Mouse (Mus musculus) forebrain, embryonic 15.5 days (tissue): ENCODE data around the gene Bcar1. TPM values are rescaled to one million over a fixed set of nuclear protein-coding genes. Genes with fewer than 3 reads are reported as not detected.

Experiments
- ATAC-seq: fragments of 200-750 bp; cut with Nextera tagmentation; replicated peaks from 2 replicates; pipeline ENCODE4 v1.8.0; 2017; ENCODE audit warnings: mild to moderate bottlenecking, moderate TSS enrichment, moderate library complexity
- H3K27ac ChIP-seq: fragments of 300-500 bp; sonication (generic); replicated peaks from 2 replicates; pipeline ENCODE4 v1.5.1; 2015; ENCODE audit warnings: mild to moderate bottlenecking, inconsistent platforms
- H3K27me3 ChIP-seq: fragments of 300-500 bp; sonication (generic); 2 replicates; pipeline ENCODE4 v1.6.1; 2015; ENCODE audit warnings: inconsistent platforms
- H3K36me3 ChIP-seq: fragments of 300-500 bp; sonication (generic); 2 replicates; pipeline ENCODE4 v1.6.1; 2015; ENCODE audit warnings: mild to moderate bottlenecking, inconsistent platforms
- H3K4me1 ChIP-seq: fragments of 300-500 bp; sonication (generic); 2 replicates; pipeline ENCODE4 v1.6.1; 2015; ENCODE audit warnings: inconsistent platforms
- H3K4me2 ChIP-seq: fragments of 300-500 bp; sonication (generic); replicated peaks from 2 replicates; pipeline ENCODE4 v1.6.1; 2015; ENCODE audit warnings: mild to moderate bottlenecking, inconsistent platforms
- H3K4me3 ChIP-seq: fragments of 300-500 bp; sonication (generic); 2 replicates; pipeline ENCODE4 v1.5.1; 2015; ENCODE audit warnings: mild to moderate bottlenecking, inconsistent platforms
- H3K9ac ChIP-seq: fragments of 300-500 bp; sonication (generic); replicated peaks from 2 replicates; pipeline ENCODE4 v1.6.1; 2015; ENCODE audit warnings: mild to moderate bottlenecking, inconsistent platforms
- H3K9me3 ChIP-seq: fragments of 300-500 bp; sonication (generic); 2 replicates; pipeline ENCODE4 v1.6.1; 2016; ENCODE audit warnings: inconsistent platforms
- WGBS: fragments of 180-500 bp; shearing (Covaris S2); methylation state at CpG from one replicate; pipeline ENCODE4 v1.1.7; 2015; ENCODE audit warnings: mixed read lengths; 5-methylcytosine and 5-hydroxymethylcytosine counted together
- polyA plus RNA-seq: library from polyadenylated mRNA; unstranded; fragments of >200 nt; fragmentation: Nextera tagmentation; extraction: Ambion mirVana; gene quantifications from 2 replicates; pipeline ENCODE4 v1.2.1, GENCODE M21; 2015

Bcar1 gene
- polyA plus RNA-seq, 1 experiment from 2014 or later = 51.8 TPM

DNA sequence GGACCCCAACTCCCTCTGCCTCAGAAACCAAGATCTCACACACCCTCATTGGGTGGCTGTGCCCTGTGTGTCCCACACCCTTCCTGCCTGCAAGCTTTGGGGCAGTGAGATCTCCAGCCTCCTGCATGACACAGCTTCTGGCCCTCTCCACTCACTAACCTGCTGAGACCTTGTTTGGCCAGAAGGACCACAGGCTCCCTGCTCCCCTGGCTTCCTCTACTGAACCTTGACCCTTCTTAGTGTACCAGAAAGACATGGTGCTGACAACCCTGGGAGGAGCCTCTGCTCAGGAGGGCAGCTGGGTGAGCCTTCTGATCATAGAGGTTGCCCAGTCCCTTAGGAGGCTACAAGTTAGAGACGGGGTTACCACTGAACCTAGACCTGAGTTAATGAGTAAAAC lies 34.4 kb downstream of the Bcar1 start:
- Histone ChIP-seq H3K4me2 (no peak overlapping the region), H3K9me3 (no peaks in the 10 kb centered on the region), H3K27me3 (no peaks in the 10 kb centered on the region), H3K4me1 (no peaks in the 10 kb centered on the region), H3K36me3 (peaks cover 44% of the 10 kb centered on the region), H3K4me3 (no peak overlapping the region), H3K9ac (no peak overlapping the region), H3K27ac (no peak overlapping the region)
- 96% methylated on average over 1 of the region's 1 CpGs for WGBS
- ATAC-seq = no peak

DNA sequence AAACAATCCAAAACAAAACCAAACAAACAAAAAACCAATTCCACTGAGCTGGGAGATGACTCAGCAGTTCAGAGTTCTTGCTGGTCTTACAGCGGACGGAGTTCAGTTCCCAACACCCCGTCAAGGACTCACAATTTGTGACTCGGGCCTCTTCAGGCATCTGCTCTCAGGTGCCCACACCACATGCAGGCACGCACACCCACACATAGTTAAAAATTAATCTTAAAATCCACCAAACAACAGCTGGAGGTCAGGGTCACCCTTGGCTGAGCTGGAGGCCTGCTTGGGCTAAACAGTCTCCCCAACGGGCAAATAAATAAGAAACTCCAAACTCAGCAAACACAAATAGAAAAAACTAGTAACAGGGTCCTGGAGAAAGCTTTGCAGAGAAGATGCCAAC lies 35.3 kb downstream of the Bcar1 start:
- Histone ChIP-seq H3K4me3 (no peak overlapping the region), H3K27ac (no peak overlapping the region), H3K4me1 (no peaks in the 10 kb centered on the region), H3K9ac (no peak overlapping the region), H3K4me2 (no peak overlapping the region), H3K9me3 (no peaks in the 10 kb centered on the region), H3K36me3 (peaks cover 36% of the 10 kb centered on the region), H3K27me3 (no peaks in the 10 kb centered on the region)
- 92% methylated on average over 6 of the region's 6 CpGs for WGBS
- ATAC-seq = no peak

DNA sequence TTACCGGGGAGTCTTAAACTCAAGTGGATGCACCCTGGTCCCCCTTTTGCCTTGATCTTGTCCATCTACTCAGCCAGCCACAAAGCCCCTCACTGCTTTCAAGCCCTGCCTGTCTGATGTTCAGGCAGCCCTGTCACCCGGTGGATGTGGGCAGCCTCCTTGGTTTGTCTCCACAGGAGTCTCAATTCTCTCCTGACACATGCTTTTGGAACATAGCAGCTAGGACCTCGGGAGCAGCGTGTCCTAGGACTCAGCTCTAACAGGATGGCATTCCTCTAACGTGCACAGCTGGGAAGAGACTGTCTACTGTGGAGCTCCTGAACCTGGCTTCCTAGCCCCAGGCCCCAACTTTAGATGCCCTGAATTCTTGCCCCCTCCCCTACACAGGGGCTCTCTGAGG lies 37.9 kb downstream of the Bcar1 start:
- Histone ChIP-seq H3K4me3 (no peak overlapping the region), H3K4me2 (no peak overlapping the region), H3K36me3 (peaks cover 18% of the 10 kb centered on the region), H3K27ac (no peak overlapping the region), H3K9ac (no peak overlapping the region), H3K27me3 (no peaks in the 10 kb centered on the region), H3K4me1 (no peaks in the 10 kb centered on the region), H3K9me3 (no peaks in the 10 kb centered on the region)
- WGBS = 71% methylated on average over 5 of the region's 5 CpGs
- ATAC-seq = no peak

DNA sequence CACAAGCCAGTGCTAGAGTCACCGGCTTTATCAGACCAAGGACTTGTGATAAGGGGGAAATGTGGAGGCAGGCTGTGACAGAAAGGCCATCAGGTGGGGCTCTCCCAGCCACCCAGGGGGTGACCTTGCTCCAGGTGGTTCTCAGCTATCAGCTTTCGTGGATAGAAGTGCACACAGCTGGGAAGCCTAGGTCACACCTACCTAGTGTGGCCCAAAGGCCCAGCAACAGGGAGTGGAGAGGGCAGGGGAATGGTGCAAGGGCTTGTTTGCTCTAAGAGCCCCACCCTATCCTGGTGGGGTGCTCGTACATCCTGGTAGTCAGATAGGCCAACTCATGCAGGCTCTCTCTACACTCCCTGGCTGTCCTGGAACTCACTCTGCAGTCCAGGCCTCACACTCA lies 38.4 kb downstream of the Bcar1 start:
- ATAC-seq = no peak
- Histone ChIP-seq H3K4me3 (no peak overlapping the region), H3K27ac (no peak overlapping the region), H3K27me3 (no peaks in the 10 kb centered on the region), H3K9ac (no peak overlapping the region), H3K4me1 (no peaks in the 10 kb centered on the region), H3K9me3 (no peaks in the 10 kb centered on the region), H3K4me2 (no peak overlapping the region), H3K36me3 (peaks cover 13% of the 10 kb centered on the region)
- 80% methylated on average over 3 of the region's 3 CpGs for WGBS

DNA sequence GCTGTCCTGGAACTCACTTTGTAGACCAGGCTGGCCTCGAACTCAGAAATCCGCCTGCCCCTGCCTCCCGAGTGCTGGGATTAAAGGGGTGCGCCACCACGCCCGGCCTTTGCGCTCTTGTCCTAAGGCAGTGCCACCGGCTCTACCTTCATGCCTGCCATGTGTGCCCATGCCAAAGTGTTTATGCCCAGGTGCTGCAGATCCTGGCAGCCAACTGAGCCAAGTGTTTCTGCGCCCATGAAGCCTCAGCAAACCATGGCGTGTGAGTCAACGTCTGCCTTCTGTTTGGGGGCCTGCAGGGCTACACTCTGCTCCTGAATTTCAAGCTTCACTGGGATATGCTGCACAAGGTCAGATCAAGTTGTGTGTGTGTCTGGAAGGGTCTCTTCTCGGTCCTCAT lies 39.0 kb downstream of the Bcar1 start:
- Histone ChIP-seq H3K9ac (no peak overlapping the region), H3K27ac (no peak overlapping the region), H3K9me3 (no peaks in the 10 kb centered on the region), H3K36me3 (peaks cover 7% of the 10 kb centered on the region), H3K4me2 (no peak overlapping the region), H3K4me3 (no peak overlapping the region), H3K4me1 (no peaks in the 10 kb centered on the region), H3K27me3 (no peaks in the 10 kb centered on the region)
- 85% methylated on average over 12 of the region's 12 CpGs for WGBS
- ATAC-seq = no peak

DNA sequence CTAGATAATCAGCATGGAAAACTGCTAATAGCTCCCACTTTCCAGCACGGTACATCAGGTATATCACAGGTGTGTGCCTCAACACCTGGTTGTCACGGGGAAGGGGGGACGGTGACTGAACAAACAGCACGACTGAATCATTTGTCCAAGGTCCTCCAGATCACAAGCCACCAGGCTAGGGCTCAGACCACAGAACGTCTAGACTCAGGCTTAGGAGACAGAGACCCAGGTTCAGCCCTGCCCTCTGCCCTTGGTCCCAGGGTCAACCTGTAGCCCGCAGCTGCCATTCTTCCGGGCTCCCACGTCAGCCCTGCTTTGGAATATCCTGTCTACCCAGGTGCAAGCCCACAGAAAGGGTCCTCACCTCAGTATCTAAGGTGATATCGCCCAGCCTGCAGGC lies 42.2 kb downstream of the Bcar1 start:
- Histone ChIP-seq H3K27ac (no peak overlapping the region), H3K27me3 (no peaks in the 10 kb centered on the region), H3K9ac (no peak overlapping the region), H3K9me3 (no peaks in the 10 kb centered on the region), H3K4me3 (no peak overlapping the region), H3K4me1 (no peaks in the 10 kb centered on the region), H3K4me2 (no peak overlapping the region), H3K36me3 (no peaks in the 10 kb centered on the region)
- WGBS = 88% methylated on average over 9 of the region's 9 CpGs
- ATAC-seq = no peak

DNA sequence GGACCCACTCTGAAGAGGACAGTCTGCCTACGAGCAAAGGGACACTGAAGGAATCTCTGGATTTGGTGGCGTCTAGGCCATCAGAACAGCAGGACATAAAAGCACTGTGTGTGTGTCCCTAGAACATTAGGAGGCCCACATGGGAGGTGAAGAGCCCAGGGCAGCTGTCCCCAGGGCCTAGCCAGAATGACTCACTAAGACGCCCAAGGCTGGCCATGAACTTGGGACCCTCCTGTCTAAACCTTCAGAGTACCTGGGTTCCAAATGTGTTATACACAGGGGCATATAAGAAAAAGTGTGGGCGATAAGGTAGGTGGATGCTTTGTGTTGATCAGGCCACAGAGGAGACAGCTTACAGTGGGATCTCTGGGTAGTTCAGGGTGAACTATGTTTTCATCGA lies 42.9 kb downstream of the Bcar1 start:
- H3K4me1 ChIP-seq = no peaks in the 10 kb centered on the region
- H3K36me3 ChIP-seq = no peaks in the 10 kb centered on the region
- H3K9me3 ChIP-seq = no peaks in the 10 kb centered on the region
- no peak overlapping the region for H3K27ac ChIP-seq
- H3K9ac ChIP-seq = no peak overlapping the region
- ATAC-seq = no peak
- H3K4me2 ChIP-seq = no peak overlapping the region
- no peaks in the 10 kb centered on the region for H3K27me3 ChIP-seq
- H3K4me3 ChIP-seq = no peak overlapping the region
- WGBS = 92% methylated on average over 5 of the region's 5 CpGs

DNA sequence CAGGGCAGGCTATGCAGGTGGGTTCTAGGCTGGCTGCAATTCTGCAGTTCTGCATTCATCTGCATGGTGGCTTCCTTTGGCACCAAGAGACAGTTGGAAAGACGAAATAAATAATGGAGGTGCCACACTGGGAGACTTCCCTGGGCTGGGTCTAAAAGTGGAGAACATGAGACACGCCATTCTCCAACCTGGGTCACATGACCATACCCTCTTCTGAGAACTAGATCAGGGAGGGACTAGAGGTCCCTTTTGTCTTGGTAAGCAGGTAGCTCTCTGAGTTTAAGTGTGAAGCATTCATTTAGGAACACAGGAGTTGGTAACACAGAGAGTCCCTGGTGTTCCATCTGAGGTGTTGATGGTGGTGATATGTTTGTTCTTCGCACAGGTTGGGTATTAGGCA lies 43.4 kb downstream of the Bcar1 start:
- WGBS = 82% methylated on average over 3 of the region's 3 CpGs
- H3K27ac ChIP-seq = no peak overlapping the region

DNA sequence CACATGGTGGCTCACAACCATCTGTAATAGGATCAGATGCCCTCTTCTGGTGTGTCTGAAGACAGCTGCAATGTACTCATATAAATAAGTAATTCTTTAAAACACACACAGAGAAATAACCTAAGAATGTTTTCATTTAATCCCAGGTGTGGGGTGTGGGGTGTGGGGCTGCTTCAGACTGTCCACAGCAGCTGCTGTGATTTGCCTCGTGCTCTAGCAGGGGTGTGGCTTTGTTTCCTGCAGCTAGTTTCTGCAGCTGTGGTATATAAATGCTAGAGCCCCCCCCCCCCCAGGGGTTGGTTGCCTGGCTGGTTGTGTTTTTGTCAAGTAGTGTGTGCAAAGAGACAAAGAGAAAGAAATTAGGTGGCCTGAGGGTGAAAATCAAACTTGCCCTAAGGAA lies 44.6 kb downstream of the Bcar1 start:
- ATAC-seq = no peak
- Histone ChIP-seq H3K27ac (no peak overlapping the region), H3K9me3 (no peaks in the 10 kb centered on the region), H3K4me2 (no peak overlapping the region), H3K9ac (no peak overlapping the region), H3K4me1 (no peaks in the 10 kb centered on the region), H3K4me3 (no peak overlapping the region), H3K27me3 (no peaks in the 10 kb centered on the region), H3K36me3 (no peaks in the 10 kb centered on the region)
- WGBS = 4% methylated on average over 1 of the region's 1 CpGs

More for the DNA sequence above, 43.4 kb downstream of the Bcar1 start:
- no peak for ATAC-seq
- H3K36me3 ChIP-seq = no peaks in the 10 kb centered on the region
- H3K9ac ChIP-seq = no peak overlapping the region
- no peak overlapping the region for H3K4me2 ChIP-seq
- no peaks in the 10 kb centered on the region for H3K9me3 ChIP-seq
- no peaks in the 10 kb centered on the region for H3K4me1 ChIP-seq
- H3K27me3 ChIP-seq = no peaks in the 10 kb centered on the region
- no peak overlapping the region for H3K4me3 ChIP-seq

DNA sequence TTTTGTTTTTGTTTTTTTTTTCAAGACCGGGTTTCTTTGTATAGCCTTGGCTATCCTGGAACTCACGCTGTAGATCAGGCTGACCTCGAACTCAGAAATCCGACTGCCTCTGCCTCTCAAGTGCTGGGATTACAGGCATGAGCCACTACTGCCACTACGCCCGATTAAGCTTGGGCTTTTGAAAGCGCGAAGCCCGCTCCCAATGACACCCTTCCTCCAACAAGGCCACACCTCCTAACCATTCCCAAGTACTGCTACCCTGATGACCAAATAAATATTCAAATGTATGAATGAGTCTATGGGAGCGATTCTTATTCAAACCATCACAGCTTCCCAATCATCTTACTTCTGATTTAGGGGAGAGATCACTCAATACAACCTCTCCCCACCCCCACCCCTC lies 46.0 kb downstream of the Bcar1 start:
- no peak overlapping the region for H3K27ac ChIP-seq
- no peaks in the 10 kb centered on the region for H3K36me3 ChIP-seq
- H3K9ac ChIP-seq = no peak overlapping the region
- no peak for ATAC-seq
- H3K27me3 ChIP-seq = no peaks in the 10 kb centered on the region
- 87% methylated on average over 10 of the region's 10 CpGs for WGBS
- H3K9me3 ChIP-seq = no peaks in the 10 kb centered on the region
- H3K4me3 ChIP-seq = no peak overlapping the region
- H3K4me2 ChIP-seq = no peak overlapping the region
- H3K4me1 ChIP-seq = no peaks in the 10 kb centered on the region

DNA sequence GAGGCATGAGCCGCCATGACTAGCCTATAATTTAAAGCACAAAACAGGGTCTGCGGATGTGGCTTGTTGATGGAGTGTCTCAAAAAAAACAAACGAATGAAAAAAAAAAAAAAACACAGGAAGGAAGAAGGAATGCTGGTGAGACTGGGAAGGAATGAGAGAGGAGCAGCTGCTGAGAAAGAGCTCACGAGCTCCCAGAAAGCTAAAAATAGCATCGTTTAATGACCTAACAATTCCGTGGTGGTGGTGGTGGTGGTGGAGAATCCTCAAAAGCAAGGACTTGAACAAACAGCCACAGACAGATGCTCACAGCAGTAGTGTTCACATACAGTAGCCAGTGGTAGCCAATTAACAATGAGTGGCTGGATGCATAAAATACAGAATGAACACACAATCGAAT lies 48.2 kb downstream of the Bcar1 start:
- 64% methylated on average over 7 of the region's 7 CpGs for WGBS
- Histone ChIP-seq H3K36me3 (no peaks in the 10 kb centered on the region), H3K4me1 (no peaks in the 10 kb centered on the region), H3K9ac (no peak overlapping the region), H3K9me3 (no peaks in the 10 kb centered on the region), H3K27ac (no peak overlapping the region), H3K27me3 (no peaks in the 10 kb centered on the region), H3K4me2 (no peak overlapping the region), H3K4me3 (no peak overlapping the region)
- ATAC-seq = no peak

DNA sequence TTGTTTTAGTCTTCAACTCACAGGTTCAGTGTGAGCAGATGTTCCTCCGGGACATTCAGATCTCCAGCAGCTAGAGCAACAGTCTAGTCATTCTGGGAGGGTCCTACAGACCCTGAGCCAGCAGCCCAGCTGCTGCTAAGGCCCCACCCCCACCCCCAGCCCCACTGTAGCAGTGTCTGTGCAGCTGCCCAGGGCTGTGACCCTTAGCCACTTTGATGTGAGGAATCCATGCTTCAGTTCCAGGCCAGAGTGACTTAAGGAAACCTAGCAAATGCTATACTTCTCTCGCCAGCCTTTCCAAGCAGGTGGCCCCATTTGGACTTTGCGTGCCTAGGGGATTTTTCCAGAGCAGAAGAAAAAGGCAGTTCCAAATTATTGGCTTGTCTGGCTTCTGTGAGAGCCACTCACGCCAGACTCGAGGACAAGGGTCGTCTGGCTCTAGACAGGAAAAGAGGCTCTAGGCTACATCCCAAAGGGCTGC lies 50.3 kb downstream of the Bcar1 start:
- Histone ChIP-seq H3K4me1 (no peaks in the 10 kb centered on the region), H3K27ac (no peak overlapping the region), H3K9me3 (no peaks in the 10 kb centered on the region), H3K4me2 (no peak overlapping the region), H3K9ac (no peak overlapping the region), H3K27me3 (no peaks in the 10 kb centered on the region), H3K36me3 (no peaks in the 10 kb centered on the region), H3K4me3 (no peak overlapping the region)
- no peak for ATAC-seq
- 73% methylated on average over 6 of the region's 6 CpGs for WGBS

DNA sequence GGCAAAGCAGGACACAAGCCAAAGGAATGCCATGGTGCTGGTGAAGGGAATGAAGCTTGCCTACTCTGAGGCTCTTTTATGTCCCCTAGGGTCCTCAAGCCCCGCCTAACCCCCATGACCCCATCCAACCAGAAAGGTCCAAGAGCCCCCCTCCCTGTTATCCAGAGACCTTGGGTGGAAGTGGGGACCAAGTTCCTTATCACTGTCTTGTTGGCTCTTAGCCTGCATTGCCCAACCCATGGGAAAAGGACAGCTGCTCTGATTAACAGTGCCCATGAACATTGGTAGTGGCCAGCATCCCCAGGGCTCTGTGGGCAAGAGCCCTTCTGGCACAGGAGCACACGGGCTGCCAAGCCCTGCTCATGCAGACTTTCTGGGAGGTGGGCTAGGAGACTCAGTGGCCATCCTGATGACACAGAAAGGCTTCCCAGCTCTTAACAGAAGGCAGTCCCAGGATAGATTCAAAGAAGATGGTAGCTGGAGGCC lies 52.6 kb downstream of the Bcar1 start, which contains the start of gene Ctrb1:
TSS of gene Ctrb1 (minus strand) at position 51 of the 486 bp plus-strand sequence.
- ATAC-seq = no peak
- Histone ChIP-seq H3K36me3 (no peaks in the 10 kb centered on the region), H3K4me2 (no peak within 1 kb of the TSS), H3K27ac (no peak within 1 kb of the TSS), H3K9me3 (no peaks in the 10 kb centered on the region), H3K9ac (no peak within 1 kb of the TSS), H3K4me1 (no peaks in the 10 kb centered on the region), H3K4me3 (no peak within 1 kb of the TSS), H3K27me3 (no peaks in the 10 kb centered on the region)
- 90% methylated on average over 2 of the region's 2 CpGs for WGBS
